Mouse (Mus musculus) thymus, adult 2 months (tissue): ENCODE measurements around the gene Cntrob.

Source experiments
- CTCF ChIP-seq: fragments of 200-500 bp; IDR thresholded peaks from 2 replicates; pipeline ENCODE4 v1.5.1; 2012; ENCODE audit warnings: mild to moderate bottlenecking, control low read depth, low read length, moderate library complexity, borderline replicate concordance; ENCODE audit not compliant: control insufficient read depth, poor library complexity, insufficient read depth; ENCODE audit errors: extremely low read depth
- POLR2A ChIP-seq: fragments of 200-500 bp; IDR thresholded peaks from 2 replicates; pipeline ENCODE4 v1.6.1; 2012; ENCODE audit warnings: mild to moderate bottlenecking, low read length, control low read depth, moderate library complexity; ENCODE audit not compliant: control insufficient read depth, poor library complexity, insufficient read depth; ENCODE audit errors: extremely low read depth

DNA sequence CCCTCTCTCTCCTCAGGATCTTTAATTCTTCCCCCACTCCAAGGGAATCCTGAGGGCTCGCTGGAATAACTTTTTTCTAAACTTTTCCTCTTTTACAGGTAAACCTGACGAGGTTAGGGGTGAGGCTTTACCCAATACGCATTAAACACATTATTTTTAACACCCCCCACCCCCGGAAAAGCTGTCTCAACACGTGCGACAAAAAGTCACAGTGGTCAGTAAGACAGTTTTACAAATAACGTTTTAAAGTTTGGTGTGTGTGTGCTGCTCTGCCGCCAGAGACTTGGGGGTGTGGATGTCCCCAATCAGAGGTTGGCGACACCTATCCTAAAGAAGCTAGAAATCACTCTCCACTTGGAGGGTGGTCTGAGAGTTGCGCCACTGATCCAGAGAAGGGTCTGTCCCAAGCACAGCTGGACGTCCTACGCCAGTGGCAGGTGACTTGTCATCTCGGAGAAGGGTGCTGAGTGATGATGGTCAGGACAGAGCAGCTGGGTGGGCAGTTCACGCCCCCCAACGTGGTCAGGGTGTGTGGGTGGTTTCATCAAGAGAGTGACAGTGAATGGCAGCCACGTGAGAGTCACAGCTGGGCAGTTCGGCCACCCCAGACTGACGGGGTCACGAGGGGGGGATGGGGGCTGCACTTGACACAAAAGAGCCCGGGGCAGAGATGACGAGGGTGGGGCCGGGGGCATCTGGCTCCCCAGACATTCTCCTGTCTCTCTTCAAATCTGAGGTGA is 44.2 kb upstream of the Cntrob start:
- no peak for TF ChIP-seq CTCF
- TF ChIP-seq POLR2A: no peak
